Mouse (Mus musculus) kidney, embryonic 14.5 days (tissue): Measurements from ENCODE around the gene Kcnq2. TPM values are rescaled to one million over a fixed set of nuclear protein-coding genes. Genes with fewer than 3 reads are reported as not detected.
A peak's percentile ranks its signal among the peaks of the same experiment; 100 is the strongest.

Experiments
- ATAC-seq: fragments of 200-750 bp; cut with Nextera tagmentation; 2 replicates; pipeline ENCODE4 v1.8.0; 2017; ENCODE audit warnings: moderate number of reproducible peaks, mild to moderate bottlenecking, moderate TSS enrichment, moderate library complexity; ENCODE audit not compliant: low FRiP score, low TSS enrichment
- H3K27ac ChIP-seq: fragments of 300-500 bp; sonication (generic); 2 replicates; pipeline ENCODE4 v1.5.1; 2014; ENCODE audit warnings: low read depth, mild to moderate bottlenecking, low read length, moderate library complexity, mixed read lengths
- H3K27me3 ChIP-seq: fragments of 300-500 bp; sonication (generic); 2 replicates; pipeline ENCODE4 v1.6.1; 2014; ENCODE audit warnings: mild to moderate bottlenecking, low read length; ENCODE audit not compliant: control insufficient read depth, insufficient read depth
- H3K36me3 ChIP-seq: fragments of 300-500 bp; sonication (generic); 2 replicates; pipeline ENCODE4 v1.6.1; 2014; ENCODE audit warnings: low read length, mixed read lengths; ENCODE audit not compliant: control insufficient read depth, insufficient read depth
- H3K4me1 ChIP-seq: fragments of 300-500 bp; sonication (generic); 2 replicates; pipeline ENCODE4 v1.6.1; 2014; ENCODE audit warnings: low read length, mixed read lengths; ENCODE audit not compliant: control insufficient read depth, insufficient read depth
- H3K4me2 ChIP-seq: fragments of 300-500 bp; sonication (generic); replicated peaks from 2 replicates; pipeline ENCODE4 v1.6.1; 2014; ENCODE audit warnings: low read depth, mild to moderate bottlenecking, low read length
- H3K4me3 ChIP-seq: fragments of 300-500 bp; sonication (generic); 2 replicates; pipeline ENCODE4 v1.5.1; 2014; ENCODE audit warnings: mild to moderate bottlenecking, low read length
- H3K9ac ChIP-seq: fragments of 300-500 bp; sonication (generic); 2 replicates; pipeline ENCODE4 v1.6.1; 2014; ENCODE audit warnings: low read depth, mild to moderate bottlenecking, low read length, moderate library complexity
- H3K9me3 ChIP-seq: fragments of 300-500 bp; sonication (generic); 2 replicates; pipeline ENCODE4 v1.6.1; 2016; ENCODE audit warnings: low read length; ENCODE audit not compliant: control insufficient read depth
- WGBS: fragments of 180-500 bp; shearing (Covaris S2); extraction: QIAGEN DNeasy Blood & Tissue Kit; methylation state at CpG from one replicate; pipeline ENCODE4 v1.1.7; 2014; 5-methylcytosine and 5-hydroxymethylcytosine counted together
- polyA plus RNA-seq: library from polyadenylated mRNA; unstranded; fragments of >200 nt; fragmentation: Nextera tagmentation; extraction: Ambion mirVana; gene quantifications from 2 replicates; pipeline ENCODE4 v1.2.1, GENCODE M21; 2014

The Kcnq2 gene
- polyA plus RNA-seq, 1 experiment from 2014 or later, result not detected

DNA sequence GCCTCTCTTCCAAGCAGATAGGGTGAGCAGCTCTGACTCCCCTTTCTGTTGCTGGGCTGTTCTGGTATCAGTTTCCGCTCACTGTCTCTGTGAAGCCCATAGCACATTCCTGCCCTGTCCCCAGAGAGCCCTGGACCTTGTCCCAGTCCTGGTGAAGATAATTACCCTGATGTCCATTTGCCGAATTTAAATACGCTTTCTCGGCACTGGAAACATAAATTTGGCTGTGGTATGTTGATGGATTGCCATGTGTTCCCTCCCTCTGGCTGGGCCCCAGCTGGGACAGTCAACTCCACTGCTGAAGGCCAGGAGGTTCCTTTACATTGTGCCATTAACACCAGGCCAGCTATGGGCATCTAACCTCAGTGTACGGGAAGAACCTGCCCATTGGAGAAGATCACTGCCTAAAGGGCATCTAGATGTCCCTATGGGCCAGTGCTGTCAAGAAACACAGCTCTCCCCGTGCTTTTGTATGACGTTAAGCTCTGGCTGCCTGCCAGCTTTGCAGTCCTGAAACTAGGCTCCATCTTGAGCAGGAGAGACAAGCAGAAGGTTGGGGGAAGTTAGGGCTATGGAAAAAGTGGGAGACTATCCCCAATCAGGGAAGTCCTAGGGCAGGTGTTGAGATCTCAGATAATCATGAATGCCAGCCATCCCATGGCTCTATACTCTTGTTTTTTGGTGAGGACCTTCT, 86.7 kb downstream of the Kcnq2 start:
- Histone ChIP-seq H3K27ac (no peak overlapping the region), H3K4me1 (no peaks in the 10 kb centered on the region), H3K27me3 (no peaks in the 10 kb centered on the region; the same call in 1 of the 2 replicates), H3K9ac (no peak overlapping the region), H3K9me3 (no peaks in the 10 kb centered on the region), H3K4me2 (no peak overlapping the region), H3K36me3 (no peaks in the 10 kb centered on the region), H3K4me3 (no peak overlapping the region)
- ATAC-seq, result no peak
- WGBS, result 54% methylated on average over 7 of the region's 7 CpGs

GRCm38 (mm10) chr2:181044001-181044400, 91.1 kb downstream of the Kcnq2 start:
- H3K27ac ChIP-seq, result no peak overlapping the region

GRCm38 (mm10) chr2:181043437-181043836, 91.7 kb downstream of the Kcnq2 start, which contains the start of gene Chrna4:
TSS of gene Chrna4 (minus strand) at chr2:181043546.
- Histone ChIP-seq H3K27ac (no peak within 1 kb of the TSS), H3K4me3 (no peak within 1 kb of the TSS), H3K36me3 (no peaks in the 10 kb centered on the region), H3K4me2 (no peak within 1 kb of the TSS), H3K27me3 (peaks cover 22% of the 10 kb centered on the region), H3K9me3 (no peaks in the 10 kb centered on the region), H3K9ac (no peak within 1 kb of the TSS; the same call in 1 of the 2 replicates), H3K4me1 (peaks cover 4% of the 10 kb centered on the region)
- ATAC-seq, result no peak
- 63% methylated on average over 3 of the region's 3 CpGs for WGBS

More at GRCm38 (mm10) chr2:181044001-181044400, 91.1 kb downstream of the Kcnq2 start:
- Histone ChIP-seq H3K4me2 (no peak overlapping the region), H3K27me3 (peaks cover 20% of the 10 kb centered on the region), H3K36me3 (no peaks in the 10 kb centered on the region), H3K4me3 (no peak overlapping the region), H3K9me3 (no peaks in the 10 kb centered on the region), H3K9ac (no peak overlapping the region; the same call in 1 of the 2 replicates), H3K4me1 (peaks cover 3% of the 10 kb centered on the region; the same call in 1 of the 2 replicates)
- no peak for ATAC-seq
- 19% methylated on average over 3 of the region's 3 CpGs for WGBS

DNA sequence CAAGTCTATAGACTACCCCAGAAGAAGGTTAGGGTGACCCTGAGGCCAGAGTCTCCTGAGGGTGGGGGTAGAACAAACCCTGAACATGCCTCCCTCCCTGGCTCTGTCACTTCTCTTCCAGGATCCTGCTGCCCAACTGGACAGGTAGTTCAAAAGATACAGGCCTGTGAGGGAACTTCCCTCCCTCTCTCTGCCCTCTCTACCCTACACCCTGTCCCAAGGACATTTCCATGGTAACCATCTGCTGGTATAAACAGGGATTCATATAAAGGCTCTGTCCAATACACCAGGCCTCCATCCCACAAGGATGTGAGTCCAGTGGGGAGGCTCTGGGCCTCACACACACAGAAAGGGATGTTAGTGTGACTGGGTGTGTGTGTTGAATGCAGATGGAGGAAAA, 92.7 kb downstream of the Kcnq2 start:
- peaks cover 31% of the 10 kb centered on the region for H3K27me3 ChIP-seq

DNA sequence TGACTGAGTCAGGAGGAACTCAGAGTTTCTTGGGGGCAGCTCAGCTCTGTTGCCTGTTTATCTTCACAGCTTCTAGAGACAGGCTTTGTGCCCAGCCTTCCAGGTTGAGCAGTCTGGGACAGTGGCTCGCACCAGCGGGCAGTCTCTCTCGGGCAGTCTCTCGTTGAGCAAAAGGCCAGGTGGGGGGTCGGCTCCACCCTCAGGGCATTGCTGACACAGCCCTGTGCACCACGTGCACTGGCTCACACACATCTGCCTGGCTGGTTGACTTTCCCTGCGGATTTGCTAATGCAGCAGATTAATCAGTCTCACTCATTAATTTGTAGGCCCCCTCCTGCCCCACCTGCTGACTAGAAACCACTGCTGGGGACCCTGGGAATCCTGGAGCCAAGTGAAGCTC, 93.2 kb downstream of the Kcnq2 start:
- H3K9me3 ChIP-seq, result no peaks in the 10 kb centered on the region
- peaks cover 9% of the 10 kb centered on the region for H3K4me1 ChIP-seq
- no peaks in the 10 kb centered on the region for H3K36me3 ChIP-seq
- no peak overlapping the region for H3K4me2 ChIP-seq
- ATAC-seq, result no peak
- H3K4me3 ChIP-seq, result no peak overlapping the region
- H3K27ac ChIP-seq, result no peak overlapping the region
- H3K9ac ChIP-seq, result no peak overlapping the region
- WGBS, result 8% methylated on average over 7 of the region's 7 CpGs
- peaks cover 31% of the 10 kb centered on the region for H3K27me3 ChIP-seq

More for the DNA sequence above, 92.7 kb downstream of the Kcnq2 start:
- Histone ChIP-seq H3K4me3 (no peak overlapping the region), H3K27ac (no peak overlapping the region), H3K9me3 (no peaks in the 10 kb centered on the region), H3K36me3 (no peaks in the 10 kb centered on the region), H3K9ac (no peak overlapping the region), H3K4me1 (peaks cover 9% of the 10 kb centered on the region), H3K4me2 (no peak overlapping the region)
- ATAC-seq, result no peak

DNA sequence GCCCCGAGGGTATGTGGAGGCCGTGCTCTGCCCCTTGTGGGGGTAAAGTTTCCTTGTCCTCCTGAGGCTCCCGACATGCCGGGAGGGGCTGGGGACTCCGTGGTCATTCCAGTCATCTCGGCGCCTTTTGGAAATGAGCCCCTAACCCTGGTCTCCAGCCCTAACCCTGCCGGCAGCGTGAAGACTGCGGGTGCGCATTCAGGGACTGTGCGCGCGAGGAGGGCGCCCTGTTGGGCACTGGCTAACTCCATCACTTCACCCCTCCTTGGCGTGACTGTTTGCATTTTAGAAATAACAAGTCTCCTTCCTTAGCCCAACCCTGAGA, 95.8 kb downstream of the Kcnq2 start:
- 1% methylated on average over 14 of the region's 16 CpGs for WGBS
- Histone ChIP-seq H3K4me2 (peak overlapping the region; percentile 78), H3K36me3 (no peaks in the 10 kb centered on the region), H3K4me1 (peaks cover 9% of the 10 kb centered on the region), H3K4me3 (peak overlapping the region; percentile 50), H3K9ac (peak overlapping the region; percentile 59), H3K9me3 (no peaks in the 10 kb centered on the region), H3K27me3 (peaks cover 31% of the 10 kb centered on the region), H3K27ac (no peak overlapping the region)
- no peak; the same call in 1 of the 2 replicates for ATAC-seq

- peaks cover 9% of the 10 kb centered on the region for H3K4me1 ChIP-seq
- ATAC-seq, result peak; percentile 65
- H3K36me3 ChIP-seq, result no peaks in the 10 kb centered on the region
- peak overlapping the region; percentile 59 for H3K9ac ChIP-seq
- H3K4me2 ChIP-seq, result peak overlapping the region; percentile 78
- H3K27ac ChIP-seq, result no peak overlapping the region
- H3K4me3 ChIP-seq, result peak overlapping the region; percentile 50
- no peaks in the 10 kb centered on the region for H3K9me3 ChIP-seq
- peaks cover 31% of the 10 kb centered on the region for H3K27me3 ChIP-seq
- under 1% methylated on average over 60 of the region's 63 CpGs for WGBS
Observed at GRCm38 (mm10) chr2:181038644-181039355, 96.3 kb downstream of the Kcnq2 start.

- ATAC-seq, result no peak
- H3K9ac ChIP-seq, result no peak overlapping the region
- no peak overlapping the region for H3K4me3 ChIP-seq
- 79% methylated on average over 6 of the region's 6 CpGs for WGBS
- no peaks in the 10 kb centered on the region for H3K36me3 ChIP-seq
- H3K4me2 ChIP-seq, result no peak overlapping the region
- no peak overlapping the region for H3K27ac ChIP-seq
- H3K4me1 ChIP-seq, result peaks cover 9% of the 10 kb centered on the region
- no peaks in the 10 kb centered on the region for H3K9me3 ChIP-seq
- H3K27me3 ChIP-seq, result peaks cover 31% of the 10 kb centered on the region
Observed at GRCm38 (mm10) chr2:181036561-181036960, 98.5 kb downstream of the Kcnq2 start.

GRCm38 (mm10) chr2:181035186-181035585, 99.9 kb downstream of the Kcnq2 start:
- no peak for ATAC-seq
- Histone ChIP-seq H3K27me3 (peaks cover 21% of the 10 kb centered on the region), H3K4me2 (no peak overlapping the region), H3K36me3 (no peaks in the 10 kb centered on the region), H3K4me1 (peaks cover 9% of the 10 kb centered on the region), H3K27ac (no peak overlapping the region), H3K9me3 (no peaks in the 10 kb centered on the region), H3K4me3 (no peak overlapping the region), H3K9ac (no peak overlapping the region)
- WGBS, result 86% methylated on average over 7 of the region's 7 CpGs
